Mouse (Mus musculus): Measurements from ENCODE around the gene Mcm9. TPM values are rescaled to one million over a fixed set of nuclear protein-coding genes. Genes with fewer than 3 reads are reported as not detected.
"Not testable (repeated sequence)": the region's sequence is repeated elsewhere in the genome, so short reads cannot be mapped to it uniquely, and the experiment has no call there.

Mcm9 gene
- 1.8 and 3.7 TPM in 2 replicates for polyA plus RNA-seq (2012; rRNA removed)

- H3K36me3 ChIP-seq (ENCODE audit: control insufficient read depth, insufficient read depth, low read length); H3K4me1 ChIP-seq (ENCODE audit: control insufficient read depth, insufficient read depth, insufficient read length, low read length); H3K27me3 ChIP-seq (ENCODE audit: control insufficient read depth, insufficient read depth, low read length): not testable (repeated sequence)
- Histone ChIP-seq H3K27ac (ENCODE audit: insufficient read depth, low read depth, low read length) (peak within 1 kb of the TSS; percentile 72), H3K4me3 (ENCODE audit: low read depth, low read length) (peak within 1 kb of the TSS; percentile 80)
- 46% methylated on average over 10 of the region's 10 CpGs for WGBS
Measured at GRCm38 (mm10) chr10:53630339-53630738, at the start of gene Mcm9. Gene Mcm9 (minus strand): TSS chr10:53630439.

GRCm38 (mm10) chr10:53661788-53662187 is 31.5 kb upstream of the Mcm9 start:
- no peaks in the 10 kb centered on the region for H3K27me3 ChIP-seq (ENCODE audit: control insufficient read depth, insufficient read depth, low read length)
- no peaks in the 10 kb centered on the region for H3K36me3 ChIP-seq (ENCODE audit: control insufficient read depth, insufficient read depth, low read length)
- no peaks in the 10 kb centered on the region for H3K4me1 ChIP-seq (ENCODE audit: control insufficient read depth, insufficient read depth, insufficient read length, low read length)
- WGBS = 90% methylated on average over 4 of the region's 4 CpGs
- TF ChIP-seq POLR2A (IDR thresholded peaks at IDR 0.05; ENCODE audit: low read depth, low read length) (no peak), CTCF (IDR thresholded peaks at IDR 0.05; ENCODE audit: extremely low read depth, insufficient read length, insufficient replicate concordance, low read depth, low read length) (no peak)
- no peak overlapping the region for H3K27ac ChIP-seq (ENCODE audit: insufficient read depth, low read depth, low read length)
- H3K4me3 ChIP-seq (ENCODE audit: low read depth, low read length) = no peak overlapping the region

DNA sequence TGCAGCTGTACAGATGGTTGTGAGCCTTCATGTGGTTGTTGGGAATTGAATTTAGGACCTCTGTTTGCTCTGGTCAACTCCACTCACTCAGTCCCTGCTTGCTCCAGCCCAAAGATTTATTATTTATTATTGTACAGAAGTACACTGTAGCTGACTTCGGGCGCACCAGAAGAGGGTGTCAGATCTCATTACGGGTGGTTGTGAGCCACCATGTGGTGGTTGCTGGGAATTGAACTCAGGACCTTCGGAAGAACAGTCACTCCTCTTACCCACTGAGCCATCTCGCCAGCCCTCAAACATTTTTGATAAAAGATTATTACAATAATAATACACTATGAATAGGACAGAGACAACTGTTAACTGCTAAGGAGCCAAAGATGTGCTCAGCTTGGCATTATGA is 24.0 kb upstream of the Mcm9 start:
- H3K27ac ChIP-seq (ENCODE audit: insufficient read depth, low read depth, low read length); H3K36me3 ChIP-seq (ENCODE audit: control insufficient read depth, insufficient read depth, low read length); H3K27me3 ChIP-seq (ENCODE audit: control insufficient read depth, insufficient read depth, low read length); H3K4me3 ChIP-seq (ENCODE audit: low read depth, low read length); H3K4me1 ChIP-seq (ENCODE audit: control insufficient read depth, insufficient read depth, insufficient read length, low read length): not testable (repeated sequence)
- WGBS = 55% methylated on average over 5 of the region's 5 CpGs
- TF ChIP-seq CTCF (IDR thresholded peaks at IDR 0.05; ENCODE audit: extremely low read depth, insufficient read length, insufficient replicate concordance, low read depth, low read length) = peak; percentile 19; the same call in 1 of the 2 replicates

GRCm38 (mm10) chr10:53650683-53651082 is 20.4 kb upstream of the Mcm9 start:
- TF ChIP-seq CTCF (IDR thresholded peaks at IDR 0.05; ENCODE audit: extremely low read depth, insufficient read length, insufficient replicate concordance, low read depth, low read length) (no peak), POLR2A (IDR thresholded peaks at IDR 0.05; ENCODE audit: low read depth, low read length) (no peak)
- Histone ChIP-seq H3K4me1 (ENCODE audit: control insufficient read depth, insufficient read depth, insufficient read length, low read length) (no peaks in the 10 kb centered on the region), H3K27me3 (ENCODE audit: control insufficient read depth, insufficient read depth, low read length) (no peaks in the 10 kb centered on the region), H3K36me3 (ENCODE audit: control insufficient read depth, insufficient read depth, low read length) (no peaks in the 10 kb centered on the region), H3K4me3 (ENCODE audit: low read depth, low read length) (no peak overlapping the region), H3K27ac (ENCODE audit: insufficient read depth, low read depth, low read length) (no peak overlapping the region)
- WGBS = 82% methylated on average over 2 of the region's 2 CpGs

DNA sequence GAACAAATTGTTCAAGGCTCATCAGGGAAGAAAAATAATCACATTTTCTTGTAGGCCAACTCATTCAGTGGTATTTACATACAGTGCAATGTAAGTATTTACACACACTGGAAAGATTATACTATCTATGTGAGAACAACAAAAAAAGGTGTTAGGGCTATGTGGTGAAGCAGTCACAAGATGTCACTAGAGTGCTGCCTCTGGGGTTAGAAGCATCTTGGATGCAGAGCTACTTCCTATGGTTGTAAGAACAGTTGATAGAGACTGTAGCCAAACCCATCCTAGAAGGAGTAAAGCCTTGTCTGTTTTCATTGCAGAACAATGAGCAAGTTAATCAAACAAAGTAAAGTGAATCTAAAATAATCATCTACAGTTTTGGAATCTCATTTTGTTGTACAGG is 11.3 kb upstream of the Mcm9 start:
- no peaks in the 10 kb centered on the region for H3K36me3 ChIP-seq (ENCODE audit: control insufficient read depth, insufficient read depth, low read length)
- H3K4me3 ChIP-seq (ENCODE audit: low read depth, low read length) = no peak overlapping the region
- no peak for TF ChIP-seq POLR2A (IDR thresholded peaks at IDR 0.05; ENCODE audit: low read depth, low read length)
- no peak for TF ChIP-seq CTCF (IDR thresholded peaks at IDR 0.05; ENCODE audit: extremely low read depth, insufficient read length, insufficient replicate concordance, low read depth, low read length)
- H3K4me1 ChIP-seq (ENCODE audit: control insufficient read depth, insufficient read depth, insufficient read length, low read length) = no peaks in the 10 kb centered on the region
- no peaks in the 10 kb centered on the region for H3K27me3 ChIP-seq (ENCODE audit: control insufficient read depth, insufficient read depth, low read length)
- H3K27ac ChIP-seq (ENCODE audit: insufficient read depth, low read depth, low read length) = no peak overlapping the region

GRCm38 (mm10) chr10:53635246-53635971 is 5.2 kb upstream of the Mcm9 start:
- no peak for TF ChIP-seq CTCF (IDR thresholded peaks at IDR 0.05; ENCODE audit: extremely low read depth, insufficient read length, insufficient replicate concordance, low read depth, low read length)
- TF ChIP-seq POLR2A (IDR thresholded peaks at IDR 0.05; ENCODE audit: low read depth, low read length) = no peak
- Histone ChIP-seq H3K4me3 (ENCODE audit: low read depth, low read length) (no peak overlapping the region), H3K4me1 (ENCODE audit: control insufficient read depth, insufficient read depth, insufficient read length, low read length) (no peaks in the 10 kb centered on the region), H3K27ac (ENCODE audit: insufficient read depth, low read depth, low read length) (no peak overlapping the region), H3K36me3 (ENCODE audit: control insufficient read depth, insufficient read depth, low read length) (no peaks in the 10 kb centered on the region), H3K27me3 (ENCODE audit: control insufficient read depth, insufficient read depth, low read length) (no peaks in the 10 kb centered on the region)
- WGBS = 67% methylated on average over 13 of the region's 13 CpGs

GRCm38 (mm10) chr10:53634160-53634559 is 3.9 kb upstream of the Mcm9 start:
- no peak overlapping the region for H3K4me3 ChIP-seq (ENCODE audit: low read depth, low read length)
- 81% methylated on average over 10 of the region's 10 CpGs for WGBS
- no peak for TF ChIP-seq CTCF (IDR thresholded peaks at IDR 0.05; ENCODE audit: extremely low read depth, insufficient read length, insufficient replicate concordance, low read depth, low read length)
- no peak for TF ChIP-seq POLR2A (IDR thresholded peaks at IDR 0.05; ENCODE audit: low read depth, low read length)
- no peaks in the 10 kb centered on the region for H3K4me1 ChIP-seq (ENCODE audit: control insufficient read depth, insufficient read depth, insufficient read length, low read length)
- no peak overlapping the region for H3K27ac ChIP-seq (ENCODE audit: insufficient read depth, low read depth, low read length)
- no peaks in the 10 kb centered on the region for H3K36me3 ChIP-seq (ENCODE audit: control insufficient read depth, insufficient read depth, low read length)
- no peaks in the 10 kb centered on the region for H3K27me3 ChIP-seq (ENCODE audit: control insufficient read depth, insufficient read depth, low read length)

Data from small intestine, adult 2 months (tissue).